Mouse (Mus musculus) limb, embryonic 14.5 days (tissue): ENCODE measurements around the gene Aqp12. TPM values are rescaled to one million over a fixed set of nuclear protein-coding genes. Genes with fewer than 3 reads are reported as not detected.

Experiments
- ATAC-seq: fragments of 200-750 bp; cut with Nextera tagmentation; 2 replicates; pipeline ENCODE4 v1.8.0; 2017; ENCODE audit warnings: low read depth, moderate number of reproducible peaks, moderate TSS enrichment; ENCODE audit not compliant: low FRiP score
- DNase-seq: peaks from one replicate; pipeline ENCODE4 v3.0.0-alpha.2; 2015; ENCODE audit warnings: low spot score
- H3K27ac ChIP-seq: fragments of 300-500 bp; sonication (generic); replicated peaks from 2 replicates; pipeline ENCODE4 v1.5.1; 2014; ENCODE audit warnings: low read depth, mild to moderate bottlenecking, low read length, moderate library complexity, mixed read lengths
- H3K27me3 ChIP-seq: fragments of 300-500 bp; sonication (generic); 2 replicates; pipeline ENCODE4 v1.6.1; 2014; ENCODE audit warnings: low read length, mixed read lengths; ENCODE audit not compliant: control insufficient read depth, insufficient read depth
- H3K36me3 ChIP-seq: fragments of 300-500 bp; sonication (generic); 2 replicates; pipeline ENCODE4 v1.6.1; 2014; ENCODE audit warnings: mild to moderate bottlenecking, low read length, moderate library complexity, mixed read lengths; ENCODE audit not compliant: control insufficient read depth, insufficient read depth
- H3K4me1 ChIP-seq: fragments of 300-500 bp; sonication (generic); 2 replicates; pipeline ENCODE4 v1.6.1; 2014; ENCODE audit warnings: antibody characterized with exemption, low read length, mixed read lengths; ENCODE audit not compliant: control insufficient read depth, insufficient read depth
- H3K4me2 ChIP-seq: fragments of 300-500 bp; sonication (generic); replicated peaks from 2 replicates; pipeline ENCODE4 v1.6.1; 2014; ENCODE audit warnings: low read depth, mild to moderate bottlenecking, low read length, moderate library complexity; ENCODE audit not compliant: severe bottlenecking
- H3K4me3 ChIP-seq: fragments of 300-500 bp; sonication (generic); replicated peaks from 2 replicates; pipeline ENCODE4 v1.5.1; 2014; ENCODE audit warnings: low read length
- H3K9ac ChIP-seq: fragments of 300-500 bp; sonication (generic); 2 replicates; pipeline ENCODE4 v1.6.1; 2014; ENCODE audit warnings: mild to moderate bottlenecking, low read depth, low read length, moderate library complexity; ENCODE audit not compliant: severe bottlenecking
- H3K9me3 ChIP-seq: fragments of 300-500 bp; sonication (generic); 2 replicates; pipeline ENCODE4 v1.6.1; 2016; ENCODE audit warnings: low read length; ENCODE audit not compliant: control insufficient read depth
- POLR2A ChIP-seq: fragments of 200-500 bp; IDR thresholded peaks from 2 replicates; pipeline ENCODE4 v1.8.0; 2012; ENCODE audit warnings: inconsistent platforms, mild to moderate bottlenecking, moderate library complexity, borderline replicate concordance; ENCODE audit not compliant: insufficient read depth, insufficient read length; ENCODE audit errors: extremely low read depth
- WGBS: fragments of 180-500 bp; shearing (Covaris S2); extraction: QIAGEN DNeasy Blood & Tissue Kit; methylation state at CpG from one replicate; pipeline ENCODE4 v1.1.7; 2014; 5-methylcytosine and 5-hydroxymethylcytosine counted together
- polyA plus RNA-seq, 2 experiments: library from polyadenylated mRNA; depleted of rRNA in 1 of 2; stranded (reverse) in 1 of 2; unstranded in 1 of 2; fragments of >200 nt; fragmentation: Nextera tagmentation in 1 of 2; extraction: Ambion mirVana in 1 of 2; gene quantifications; 2 replicates each; pipeline versions ENCODE4 v1.2.1 to v1.2.3; 2012 to 2014

The Aqp12 gene
- polyA plus RNA-seq, 2 experiments, result not detected

- H3K36me3 ChIP-seq, result no peaks in the 10 kb centered on the region
- no peak overlapping the region for H3K4me2 ChIP-seq
- no peaks in the 10 kb centered on the region for H3K27me3 ChIP-seq
- no peaks in the 10 kb centered on the region for H3K4me1 ChIP-seq
- no peak overlapping the region for H3K9ac ChIP-seq
- H3K4me3 ChIP-seq, result no peak overlapping the region
- WGBS, result 88% methylated on average over 16 of the region's 17 CpGs
- no peak overlapping the region for H3K27ac ChIP-seq
- no peak for DNase-seq
- no peak for ATAC-seq
- no peak for TF ChIP-seq POLR2A
- H3K9me3 ChIP-seq, result no peaks in the 10 kb centered on the region
Measured at GRCm38 (mm10) chr1:92982931-92983605, 23.1 kb upstream of the Aqp12 start.

GRCm38 (mm10) chr1:92984999-92985398, 21.1 kb upstream of the Aqp12 start:
- Histone ChIP-seq H3K27me3 (no peaks in the 10 kb centered on the region), H3K4me2 (no peak overlapping the region), H3K9ac (no peak overlapping the region), H3K9me3 (no peaks in the 10 kb centered on the region), H3K4me3 (no peak overlapping the region), H3K36me3 (no peaks in the 10 kb centered on the region), H3K27ac (no peak overlapping the region), H3K4me1 (no peaks in the 10 kb centered on the region)
- 85% methylated on average over 5 of the region's 5 CpGs for WGBS
- TF ChIP-seq POLR2A, result no peak
- ATAC-seq (no peak), DNase-seq (no peak)

GRCm38 (mm10) chr1:92988894-92989293, 17.2 kb upstream of the Aqp12 start:
- Histone ChIP-seq H3K36me3 (no peaks in the 10 kb centered on the region), H3K27ac (no peak overlapping the region), H3K27me3 (no peaks in the 10 kb centered on the region), H3K9me3 (no peaks in the 10 kb centered on the region), H3K4me3 (no peak overlapping the region), H3K4me1 (no peaks in the 10 kb centered on the region), H3K4me2 (no peak overlapping the region), H3K9ac (no peak overlapping the region)
- WGBS, result 70% methylated on average over 4 of the region's 4 CpGs
- no peak for TF ChIP-seq POLR2A
- ATAC-seq (no peak), DNase-seq (no peak)

GRCm38 (mm10) chr1:92989891-92990290, 16.2 kb upstream of the Aqp12 start:
- no peak for ATAC-seq

GRCm38 (mm10) chr1:92992214-92992855, 13.8 kb upstream of the Aqp12 start:
- H3K4me2 ChIP-seq, result no peak overlapping the region
- no peak for DNase-seq
- no peak for ATAC-seq
- H3K9me3 ChIP-seq, result no peaks in the 10 kb centered on the region
- no peak overlapping the region for H3K27ac ChIP-seq
- no peaks in the 10 kb centered on the region for H3K27me3 ChIP-seq
- H3K9ac ChIP-seq, result no peak overlapping the region
- 82% methylated on average over 6 of the region's 6 CpGs for WGBS
- H3K36me3 ChIP-seq, result no peaks in the 10 kb centered on the region
- H3K4me3 ChIP-seq, result no peak overlapping the region
- TF ChIP-seq POLR2A, result no peak
- 0 out of 2 replicates have a peak, but pooled peaks cover 3% of the 10 kb centered on the region for H3K4me1 ChIP-seq

More at GRCm38 (mm10) chr1:92989891-92990290, 16.2 kb upstream of the Aqp12 start:
- Histone ChIP-seq H3K9ac (no peak overlapping the region), H3K27ac (no peak overlapping the region), H3K9me3 (no peaks in the 10 kb centered on the region), H3K36me3 (no peaks in the 10 kb centered on the region), H3K4me2 (no peak overlapping the region), H3K4me1 (0 out of 2 replicates have a peak, but pooled peaks cover under 1% of the 10 kb centered on the region), H3K4me3 (no peak overlapping the region), H3K27me3 (no peaks in the 10 kb centered on the region)
- no peak for TF ChIP-seq POLR2A
- 40% methylated on average over 4 of the region's 4 CpGs for WGBS
- no peak for DNase-seq
